ENCODE assay signal across 16 mouse cellular contexts in the genomic region with DNA sequence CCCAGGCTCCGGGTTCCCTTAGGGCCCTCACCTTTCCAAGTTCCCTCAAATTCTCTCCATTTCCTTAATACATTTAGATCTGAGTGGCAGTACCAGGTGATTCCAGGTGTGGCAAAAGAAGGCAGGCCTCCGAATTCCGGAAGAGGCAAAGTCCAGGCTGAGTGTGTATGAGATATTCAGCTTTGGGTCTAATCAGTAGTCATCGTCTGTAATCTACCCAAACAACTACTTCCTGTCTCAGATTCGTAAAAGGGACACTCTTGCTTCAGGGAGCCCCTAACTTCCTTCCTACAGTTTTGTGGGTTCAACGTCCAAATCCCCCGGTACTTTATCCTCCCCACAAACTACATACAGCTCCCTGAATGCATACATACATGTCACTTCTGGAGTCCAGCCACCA. TPM values are rescaled to one million over a fixed set of nuclear protein-coding genes. Genes with fewer than 3 reads are reported as not detected.
A peak's percentile ranks its signal among the peaks of the same experiment; 100 is the strongest.
DNase-seq lines count a peak whose midpoint lies in the region; ATAC-seq and TF ChIP-seq lines count a peak whose summit lies in the region.
"Had no signal": no experiment of that assay in that cellular context is flagged by ENCODE, and none has a peak within 500 bp of the region (broad histone marks: within the 10 kb centered on the region; RNA-seq: fewer than 3 reads in every experiment).

A gene (minus strand): TSS at position 81 of the 400 bp plus-strand sequence.

- no peaks in the 10 kb centered on the region for H3K36me3 ChIP-seq in G1E (replicated peaks)
- no peaks in the 10 kb centered on the region for H3K36me3 ChIP-seq in intestine, embryonic 16.5 days (ENCODE audit: control insufficient read depth, insufficient read depth, low read length)
- no peaks in the 10 kb centered on the region for H3K36me3 ChIP-seq in macrophage (ENCODE audit: inconsistent target)
- H3K36me3 ChIP-seq in hindbrain, embryonic 10.5 days: no peaks in the 10 kb centered on the region
- H3K36me3 ChIP-seq: embryonic facial prominence, embryonic 15.5 days had no signal

- peaks cover 33% of the 10 kb centered on the region for H3K27me3 ChIP-seq in G1E (ENCODE audit: insufficient read depth, low read length)
- no peaks in the 10 kb centered on the region for H3K27me3 ChIP-seq in intestine, embryonic 16.5 days (replicated peaks; ENCODE audit: control insufficient read depth, insufficient read depth, low read length)
- H3K27me3 ChIP-seq in hindbrain, embryonic 10.5 days (ENCODE audit: insufficient read depth, poor library complexity, severe bottlenecking): no peaks in the 10 kb centered on the region
- H3K27me3 ChIP-seq: embryonic facial prominence, embryonic 15.5 days had no signal

- ATAC-seq in G1E (ENCODE audit: extremely low read depth, insufficient number of reproducible peaks, low FRiP score, poor library complexity, severe bottlenecking): peak; percentile 49
- ATAC-seq in intestine, embryonic 16.5 days: peak; percentile 86
- ATAC-seq: forebrain, embryonic 16.5 days had no signal

- H3K4me2 ChIP-seq in intestine, embryonic 16.5 days (ENCODE audit: low read depth, low read length): peak within 1 kb of the TSS; percentile 71

- WGBS in intestine, embryonic 16.5 days: 64% methylated on average over 7 of the region's 7 CpGs
- 9% methylated on average over 7 of the region's 7 CpGs for WGBS in macrophage (ENCODE audit: missing documents)
- WGBS in hindbrain, embryonic 10.5 days: 89% methylated on average over 7 of the region's 7 CpGs

- H3K4me3 ChIP-seq in G1E (ENCODE audit: low read depth, low read length): no peak within 1 kb of the TSS
- H3K4me3 ChIP-seq in intestine, embryonic 16.5 days (ENCODE audit: low read length): peak within 1 kb of the TSS; percentile 49
- H3K4me3 ChIP-seq in macrophage (ENCODE audit: inconsistent target): peak within 1 kb of the TSS; percentile 44
- H3K4me3 ChIP-seq in hindbrain, embryonic 10.5 days: no peak within 1 kb of the TSS
- H3K4me3 ChIP-seq: heart, adult 2 months had no signal

- peak within 1 kb of the TSS; percentile 87 for H3K27ac ChIP-seq in intestine, embryonic 16.5 days (ENCODE audit: low read length)
- H3K27ac ChIP-seq in macrophage: peak within 1 kb of the TSS; percentile 84
- H3K27ac ChIP-seq in hindbrain, embryonic 10.5 days: no peak within 1 kb of the TSS
- H3K27ac ChIP-seq: embryonic facial prominence, embryonic 15.5 days; heart, adult 2 months had no signal

- peak; percentile 87 for DNase-seq in 416B (ENCODE audit: low read depth)
- no peak for DNase-seq in G1E (ENCODE audit: low spot score)
- DNase-seq in layer of hippocampus, postnatal 10 days (ENCODE audit: low spot score in 2 of 2): no peak
- no peak for DNase-seq in frontal cortex, adult 2 months (ENCODE audit: extremely low spot score in 1 of 2, low spot score in 1 of 2)
- DNase-seq in hindbrain, embryonic 10.5 days (ENCODE audit: low spot score): no peak
- no peak for DNase-seq in thymus, adult 18-20 months
- DNase-seq: adrenal gland, postnatal 36 days; cerebellum, postnatal 10 days; heart, adult 2 months; heart, postnatal 4 days; kidney, adult 9 months had no signal

- TF ChIP-seq CTCF in G1E (IDR thresholded peaks at IDR 0.05; ENCODE audit: low read depth, low read length): no peak

- no peaks in the 10 kb centered on the region for H3K9me3 ChIP-seq in G1E (replicated peaks)
- no peaks in the 10 kb centered on the region for H3K9me3 ChIP-seq in intestine, embryonic 16.5 days (ENCODE audit: control insufficient read depth, low read length)
- H3K9me3 ChIP-seq in hindbrain, embryonic 10.5 days: no peaks in the 10 kb centered on the region
- H3K9me3 ChIP-seq: embryonic facial prominence, embryonic 15.5 days had no signal

- peak within 1 kb of the TSS; percentile 52 for H3K9ac ChIP-seq in intestine, embryonic 16.5 days (ENCODE audit: low read depth, low read length)
- H3K9ac ChIP-seq: embryonic facial prominence, embryonic 15.5 days had no signal

- no peaks in the 10 kb centered on the region for H3K79me2 ChIP-seq in macrophage (ENCODE audit: inconsistent target)

- peaks cover 8% of the 10 kb centered on the region for H3K4me1 ChIP-seq in G1E (ENCODE audit: insufficient read depth, low read depth, low read length)
- H3K4me1 ChIP-seq in intestine, embryonic 16.5 days (ENCODE audit: control insufficient read depth, insufficient read depth, low read length): peaks cover 17% of the 10 kb centered on the region
- H3K4me1 ChIP-seq in hindbrain, embryonic 10.5 days (replicated peaks): no peaks in the 10 kb centered on the region

RNA-seq across cellular contexts. Expression of the gene that starts here (rescaled TPM):
- 1.1 and 1.7 TPM in 2 replicates for total RNA-seq in G1E (2014; fragmentation: Nextera tagmentation)
- 1.2 and 1.7 TPM in 2 replicates for total RNA-seq in G1E (2017)
- 0.11 and 0.21 TPM in 2 replicates for polyA plus RNA-seq in G1E (2012)
- 4.4 and 5.4 TPM in 2 replicates for polyA plus RNA-seq in intestine, embryonic 16.5 days (2015; fragmentation: Nextera tagmentation; extraction: Ambion mirVana)
- 10 to 100 TPM in 7 of 26 experiments, 1 to 10 TPM in 14, under 1 TPM in 4, not detected in 1; 0.21 to 40.6 (median 5.0) TPM for total RNA-seq in macrophage (2018; cell fraction: chromatin; rRNA removed)
- 1 to 10 TPM in 13 of 26 experiments, under 1 TPM in 13; 0.34 to 3.4 (median 0.98) TPM for total RNA-seq in macrophage (2018; cell fraction: cytosol; rRNA removed)
- total RNA-seq in macrophage (2018; cell fraction: nucleus; rRNA removed): 10 to 100 TPM in 5 of 26 experiments, 1 to 10 TPM in 15, under 1 TPM in 5, not detected in 1; 0.35 to 27.4 (median 2.0) TPM
- polyA plus RNA-seq in macrophage (2018): 1.2 to 4.1 TPM (median 2.5 TPM) in 3 replicates
- total RNA-seq in layer of hippocampus, postnatal 10 days (2021): not detected
- polyA plus RNA-seq in frontal cortex, adult 2 months (2012; rRNA removed): 0.13 and 0.14 TPM in 2 replicates
- 0.14 and 0.17 TPM in 2 replicates for polyA plus RNA-seq in hindbrain, embryonic 10.5 days (2016; fragmentation: Nextera tagmentation; extraction: Ambion mirVana)
- total RNA-seq: heart, adult 2 months; midbrain, postnatal 0 days had no signal

Comparison
In these comparisons a context has a peak if more than half of its experiments do, and no peak if none do; other contexts are left out.
1. H3K4me3 ChIP-seq: peak in intestine, embryonic 16.5 days (single experiment) and macrophage (single experiment); none in G1E (single experiment) and hindbrain, embryonic 10.5 days (single experiment).